Mouse (Mus musculus): ENCODE data around the gene Dqx1. TPM values are rescaled to one million over a fixed set of nuclear protein-coding genes. Genes with fewer than 3 reads are reported as not detected.
A peak's percentile ranks its signal among the peaks of the same experiment; 100 is the strongest.

The Dqx1 gene
- 2.5 and 6.8 TPM in 2 replicates for total RNA-seq (2015; ENCODE audit: low replicate concordance)
- total RNA-seq (2017; ENCODE audit: low replicate concordance): 3.7 and 3.9 TPM in 2 replicates

DNA sequence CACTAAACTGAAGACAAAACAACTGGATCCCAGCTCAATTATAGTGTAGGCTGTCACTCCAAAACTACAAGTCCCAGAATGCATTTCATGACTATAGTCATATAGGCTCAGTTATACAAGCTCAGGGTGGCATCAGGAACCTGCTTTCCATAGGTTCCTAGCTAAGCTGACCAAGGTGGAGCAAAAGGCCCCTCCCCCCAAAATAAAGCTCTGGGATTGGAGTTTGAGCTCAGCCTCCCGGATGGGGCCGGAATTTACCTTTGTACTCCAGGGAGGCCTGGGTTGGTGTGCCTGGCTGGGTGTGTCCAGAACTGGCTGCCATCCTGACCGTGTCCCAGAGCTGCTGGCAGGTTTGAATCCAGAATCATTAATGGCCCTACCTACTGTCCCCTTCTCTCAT is at the start of gene Dqx1:
TSS of gene Dqx1 (plus strand) at position 55 of the 400 bp plus-strand sequence.
- no peak for ATAC-seq (replicated peaks; ENCODE audit: low FRiP score, poor library complexity, severe bottlenecking)

DNA sequence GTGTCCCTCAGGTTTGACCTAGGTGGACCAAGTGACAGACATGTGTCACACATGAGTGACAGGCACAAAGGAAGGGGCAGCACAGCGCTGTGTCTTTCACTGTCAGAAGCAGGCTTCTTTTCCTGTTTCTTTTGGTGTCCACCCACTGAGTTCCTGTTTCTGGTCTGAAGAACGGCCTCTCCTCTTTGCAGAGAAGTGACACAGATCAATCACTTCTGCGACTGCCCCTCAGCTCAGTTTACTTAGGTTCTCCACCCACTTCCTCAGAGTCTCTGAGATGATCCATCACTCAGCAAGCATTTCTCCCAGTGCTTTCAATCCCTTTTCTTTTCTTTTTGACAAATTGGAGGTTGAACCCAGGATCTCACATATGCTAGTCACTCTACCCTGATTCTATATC is 49.0 kb upstream of the Dqx1 start:
- no peak for ATAC-seq (replicated peaks; ENCODE audit: low FRiP score, poor library complexity, severe bottlenecking)

DNA sequence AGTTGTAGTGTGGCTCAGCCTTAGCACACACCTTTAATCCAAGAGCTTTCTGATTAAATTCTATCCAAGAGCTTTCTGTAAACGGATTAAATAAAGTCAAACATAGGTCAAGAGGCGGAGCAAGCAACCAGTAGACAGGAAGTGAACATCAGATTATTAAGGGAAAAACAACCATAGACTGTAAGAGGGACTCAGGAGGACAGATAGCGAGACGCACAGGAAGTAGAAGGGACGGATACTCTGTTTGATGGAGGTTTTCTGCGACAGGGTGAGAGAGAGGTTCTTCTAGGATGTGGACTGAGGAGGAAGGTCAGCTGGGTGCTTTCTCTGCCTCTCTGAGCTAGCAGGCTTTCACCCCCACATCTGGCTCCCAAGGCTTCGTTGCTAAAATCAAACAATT is 47.6 kb upstream of the Dqx1 start:
- peak; percentile 31; the same call in 1 of the 2 replicates for ATAC-seq (replicated peaks; ENCODE audit: low FRiP score, poor library complexity, severe bottlenecking)

DNA sequence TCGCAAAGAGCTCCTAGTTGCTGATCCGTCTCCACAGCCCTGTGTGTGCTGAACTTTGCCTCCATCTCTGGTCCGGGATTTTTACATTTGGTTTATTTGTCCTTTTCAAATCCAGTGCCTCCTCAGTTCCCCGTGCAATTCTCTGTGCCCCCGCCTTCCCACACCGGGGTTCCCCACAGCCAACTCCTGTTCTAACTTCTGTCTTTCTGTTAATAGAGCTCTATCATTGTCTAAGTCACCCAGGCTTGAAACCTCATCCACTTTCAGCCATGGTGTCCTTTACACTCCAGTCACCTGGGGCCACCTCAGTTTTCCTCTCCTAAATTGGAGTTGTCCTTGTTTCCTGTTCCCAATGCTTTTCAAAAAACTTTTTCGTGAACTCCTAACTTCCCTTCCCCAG is 46.4 kb upstream of the Dqx1 start:
- ATAC-seq (replicated peaks; ENCODE audit: low FRiP score, poor library complexity, severe bottlenecking): no peak

DNA sequence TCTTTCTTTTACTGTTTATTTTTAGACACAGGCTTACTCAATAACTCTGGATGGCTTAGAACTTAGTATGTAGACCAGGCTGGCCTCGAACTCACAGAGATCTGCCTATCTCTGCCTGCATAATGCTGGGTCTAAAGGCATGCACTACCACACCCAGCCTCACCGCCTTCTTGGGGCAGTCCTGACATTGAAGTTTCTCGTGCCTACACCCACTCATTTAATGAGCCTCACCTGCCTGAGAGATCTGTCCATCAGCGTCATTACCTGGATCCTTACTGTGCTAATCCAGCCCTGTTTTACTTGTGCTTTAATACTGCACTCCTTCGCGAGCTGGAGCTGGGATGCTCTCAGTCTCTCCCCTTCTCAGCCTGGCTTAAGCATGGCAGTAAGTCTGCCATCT is 45.9 kb upstream of the Dqx1 start:
- ATAC-seq (replicated peaks; ENCODE audit: low FRiP score, poor library complexity, severe bottlenecking): no peak

DNA sequence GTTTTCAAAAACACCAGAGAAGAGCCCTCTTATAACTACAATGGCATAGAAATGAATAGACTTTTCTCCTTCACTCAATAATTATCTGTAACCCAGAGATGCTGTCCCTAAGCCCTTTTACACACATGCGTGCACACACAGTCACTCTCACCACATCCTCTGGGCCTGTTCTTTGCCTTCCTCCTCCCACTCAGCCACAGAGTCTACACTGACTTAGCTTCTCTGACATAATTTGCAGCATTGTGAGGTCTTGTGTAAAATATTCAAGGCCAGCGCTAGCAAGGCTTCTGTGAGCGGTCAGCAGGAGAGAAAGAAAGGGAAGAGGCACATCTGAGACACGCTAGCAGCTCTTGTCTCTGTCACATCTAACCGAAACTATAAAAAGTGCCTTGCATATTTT is 44.2 kb upstream of the Dqx1 start:
- no peak for ATAC-seq (replicated peaks; ENCODE audit: low FRiP score, poor library complexity, severe bottlenecking)

DNA sequence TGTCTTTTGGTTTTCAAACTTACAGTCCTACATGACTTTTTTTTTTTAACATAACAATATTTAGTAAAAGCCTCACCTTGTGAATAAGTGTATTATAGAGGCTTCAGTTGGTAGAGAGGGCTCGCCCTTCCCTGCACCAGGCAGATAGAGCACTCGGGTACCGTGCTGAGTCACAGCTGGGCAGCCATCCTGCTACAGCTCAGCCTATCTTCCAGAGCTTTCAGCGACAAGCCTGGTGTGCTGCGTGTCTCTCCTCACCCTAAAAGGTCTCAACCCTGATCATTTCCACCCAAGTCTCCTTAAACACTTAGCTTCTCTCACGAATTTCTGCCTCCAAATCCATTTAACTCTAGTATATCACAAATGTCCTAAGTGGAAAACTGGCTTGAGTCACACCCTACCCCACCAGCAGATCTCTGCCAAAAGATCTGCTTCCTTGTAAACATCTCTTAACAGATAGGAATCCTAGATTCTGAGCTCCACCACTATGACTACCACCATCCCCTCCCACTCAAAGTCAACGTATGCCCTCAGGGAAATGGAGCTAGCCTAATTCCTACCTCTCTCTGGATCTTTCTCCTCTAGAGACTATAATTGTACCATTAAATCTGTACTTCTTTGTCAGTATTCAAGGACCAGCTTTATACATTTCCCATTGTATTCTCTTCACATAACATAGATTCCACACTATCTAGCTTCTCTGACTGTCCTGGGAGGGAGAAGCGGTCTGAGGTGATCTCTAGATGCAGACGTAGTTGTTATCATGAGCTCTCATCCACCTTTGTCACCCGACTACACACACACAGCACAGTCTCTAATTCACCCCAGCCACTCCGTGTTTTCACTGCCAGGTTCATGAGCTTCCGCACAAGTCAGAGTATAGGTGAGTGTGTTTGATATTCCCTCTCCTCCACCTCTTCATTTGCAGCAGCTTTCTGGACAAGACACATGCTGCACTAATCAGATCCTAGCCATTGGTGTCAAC is 42.9 kb upstream of the Dqx1 start:
- ATAC-seq (replicated peaks; ENCODE audit: low FRiP score, poor library complexity, severe bottlenecking): peak; percentile 82

DNA sequence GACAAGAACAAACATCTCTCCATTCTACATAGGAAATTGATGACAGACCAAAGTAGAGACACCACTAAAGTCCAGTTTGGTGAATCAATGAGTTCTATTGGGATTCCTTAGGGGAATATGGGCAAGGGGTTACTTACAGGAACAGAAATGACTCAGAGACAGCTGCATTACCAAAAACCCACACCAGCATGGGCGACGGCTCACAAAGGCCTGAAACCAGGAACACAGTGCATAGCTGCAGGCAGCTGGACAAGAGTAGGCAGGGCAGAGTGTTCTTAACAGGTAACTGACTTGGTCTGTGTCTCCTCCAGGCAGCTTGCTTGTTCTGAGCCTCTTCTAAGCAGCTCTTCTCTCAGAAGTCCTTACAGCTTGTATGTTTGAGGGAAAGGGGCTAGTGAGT is 41.9 kb upstream of the Dqx1 start:
- ATAC-seq (replicated peaks; ENCODE audit: low FRiP score, poor library complexity, severe bottlenecking): no peak

DNA sequence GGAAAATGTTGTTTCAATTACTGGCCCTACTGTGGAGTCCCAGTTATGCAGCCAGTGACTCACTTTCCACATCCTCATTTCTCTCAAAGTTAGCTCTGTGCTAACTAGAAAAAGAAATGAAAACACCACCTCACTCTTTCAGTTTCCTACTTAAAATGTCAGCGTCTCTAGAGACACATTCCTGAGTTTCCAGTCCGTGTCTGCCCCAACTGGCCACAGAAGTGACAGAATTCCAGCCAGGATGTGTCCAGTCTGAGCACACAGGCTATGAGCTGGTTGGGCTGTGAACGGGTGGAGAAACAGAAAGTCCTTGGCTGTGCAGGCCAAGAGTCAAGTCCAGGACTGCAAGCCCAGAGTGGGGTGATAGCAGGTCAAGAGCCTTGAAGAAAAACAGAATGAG is 40.5 kb upstream of the Dqx1 start:
- ATAC-seq (replicated peaks; ENCODE audit: low FRiP score, poor library complexity, severe bottlenecking): no peak

DNA sequence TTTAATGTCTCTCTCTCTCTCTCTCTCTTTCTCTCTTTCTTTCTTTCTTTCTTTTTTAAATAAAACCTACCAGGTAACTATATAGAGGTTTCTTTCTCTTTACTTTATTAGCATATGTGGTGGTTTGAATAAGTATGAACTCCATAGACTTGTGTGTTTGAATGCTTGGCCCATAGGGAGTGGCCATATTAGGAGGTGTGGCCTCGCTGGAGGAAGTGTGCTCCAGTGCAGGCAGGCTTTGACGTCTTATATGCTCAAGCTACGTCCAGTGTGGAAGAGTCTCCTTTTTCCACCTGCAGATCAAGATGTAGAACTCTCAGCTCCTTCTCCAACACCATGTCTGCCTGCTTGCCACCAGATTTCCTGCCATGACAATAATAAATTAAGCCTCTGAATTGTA is 38.6 kb upstream of the Dqx1 start:
- no peak for ATAC-seq (replicated peaks; ENCODE audit: low FRiP score, poor library complexity, severe bottlenecking)

DNA sequence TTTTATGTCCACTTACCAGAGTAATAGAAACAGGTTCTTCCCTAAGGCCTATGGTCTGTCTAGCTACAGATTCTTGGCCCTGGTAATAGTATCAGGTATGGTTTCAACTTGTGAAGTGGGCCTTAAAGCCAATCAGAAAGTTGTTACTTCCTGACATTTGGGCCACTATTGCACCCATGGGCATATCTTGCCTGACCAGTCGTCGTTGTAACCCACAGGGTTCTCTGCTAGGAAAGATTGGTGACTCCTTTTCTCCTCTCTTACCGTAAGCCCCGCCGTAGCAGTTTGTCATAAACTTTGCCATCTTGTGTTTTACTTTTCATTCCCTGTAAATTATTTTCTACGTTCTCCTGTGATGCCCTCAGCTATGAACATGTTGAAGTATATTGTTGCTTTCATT is 37.5 kb upstream of the Dqx1 start:
- ATAC-seq (replicated peaks; ENCODE audit: low FRiP score, poor library complexity, severe bottlenecking): peak; percentile 64

DNA sequence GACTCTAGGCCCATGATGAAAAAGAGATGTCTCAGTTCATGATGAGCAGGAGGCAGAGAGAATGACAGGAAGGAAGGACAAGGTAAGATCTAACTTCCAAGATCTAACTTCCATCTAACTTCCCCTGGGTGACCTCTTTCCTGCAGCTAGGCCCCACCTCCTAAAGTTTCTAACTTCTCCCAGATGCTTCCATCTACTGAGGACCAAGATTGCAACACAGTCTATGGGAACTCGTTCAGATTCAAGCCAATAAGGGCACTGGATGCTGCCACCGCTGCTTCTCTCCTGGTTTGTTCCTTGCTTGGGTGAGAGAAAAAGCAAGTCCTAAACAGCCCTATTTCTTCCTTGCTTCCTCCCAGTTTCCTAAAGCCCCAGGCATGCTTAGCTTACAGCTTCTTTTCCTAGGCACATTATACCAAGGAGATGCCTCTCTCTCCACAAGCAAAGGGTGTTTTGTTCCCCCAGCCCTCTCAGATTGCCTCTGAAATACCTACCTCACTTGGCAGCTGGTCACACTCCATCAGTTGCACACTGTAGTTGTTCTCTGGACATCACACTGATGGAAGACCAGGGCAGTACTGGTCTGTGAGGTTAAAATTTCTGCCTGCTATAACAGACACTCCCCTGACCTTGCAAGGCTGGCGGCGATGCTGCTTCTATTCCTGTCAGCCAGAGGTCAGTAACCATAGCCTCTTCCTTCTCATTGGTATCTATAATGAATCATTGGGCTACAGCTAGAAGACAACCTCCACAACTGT is 36.6 kb upstream of the Dqx1 start:
- ATAC-seq (replicated peaks; ENCODE audit: low FRiP score, poor library complexity, severe bottlenecking): no peak

DNA sequence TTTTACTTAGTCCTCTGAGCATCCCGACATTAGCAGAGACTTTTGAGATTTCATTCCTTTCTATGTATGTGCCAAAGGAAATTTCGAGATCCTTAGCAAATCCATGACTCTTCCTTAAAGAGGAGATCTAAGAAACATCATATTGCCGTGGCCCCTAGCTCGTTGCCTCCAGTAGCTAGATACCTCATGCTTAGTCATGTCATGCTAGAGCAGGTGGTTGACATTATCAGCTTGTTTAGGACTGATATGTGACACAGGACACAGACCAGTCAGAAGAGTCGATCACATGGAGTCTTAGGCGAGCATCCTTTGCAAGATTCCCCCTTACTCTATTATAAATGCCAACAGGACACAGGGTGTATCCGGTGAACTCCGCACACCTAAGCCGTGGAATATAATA is 34.6 kb upstream of the Dqx1 start:
- ATAC-seq (replicated peaks; ENCODE audit: low FRiP score, poor library complexity, severe bottlenecking): peak; percentile 53; the same call in 1 of the 2 replicates

DNA sequence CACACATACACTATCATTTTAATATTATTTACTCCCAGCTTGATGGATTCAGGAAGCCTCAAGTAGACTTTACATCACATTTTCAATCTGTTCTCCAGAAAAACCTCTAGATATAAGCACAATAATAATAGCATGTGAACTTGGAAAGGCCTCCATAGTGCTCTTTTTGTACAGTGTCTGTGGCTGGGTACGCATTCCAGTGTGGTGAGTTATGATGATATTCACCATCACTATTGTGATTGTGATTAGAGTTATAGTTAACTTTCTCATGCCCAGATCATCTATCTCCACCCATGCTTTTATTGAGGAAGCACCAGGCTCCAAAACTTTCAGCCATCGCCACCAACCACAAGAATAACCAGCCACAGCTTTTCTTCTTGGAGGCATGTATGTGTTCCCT is 33.9 kb upstream of the Dqx1 start:
- no peak for ATAC-seq (replicated peaks; ENCODE audit: low FRiP score, poor library complexity, severe bottlenecking)

DNA sequence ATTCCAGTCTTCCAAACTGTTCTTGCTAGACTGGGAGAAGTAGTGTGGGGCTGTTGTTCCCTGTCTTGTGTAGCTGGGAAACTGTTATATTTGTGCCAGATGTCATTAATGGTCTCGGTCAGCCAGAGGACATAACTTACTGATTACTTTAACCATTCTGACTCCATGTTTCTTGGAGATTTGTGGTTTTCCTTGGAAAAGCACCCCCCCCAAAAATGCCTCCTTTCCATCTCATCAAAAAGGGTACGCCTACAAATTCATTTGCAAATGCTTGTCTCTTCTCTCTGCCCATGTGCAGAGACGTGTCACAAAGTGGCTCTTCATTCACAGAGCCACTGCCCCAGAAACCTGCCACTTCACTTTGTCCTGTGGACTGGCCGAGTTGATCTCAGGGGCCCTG is 33.2 kb upstream of the Dqx1 start:
- no peak for ATAC-seq (replicated peaks; ENCODE audit: low FRiP score, poor library complexity, severe bottlenecking)

DNA sequence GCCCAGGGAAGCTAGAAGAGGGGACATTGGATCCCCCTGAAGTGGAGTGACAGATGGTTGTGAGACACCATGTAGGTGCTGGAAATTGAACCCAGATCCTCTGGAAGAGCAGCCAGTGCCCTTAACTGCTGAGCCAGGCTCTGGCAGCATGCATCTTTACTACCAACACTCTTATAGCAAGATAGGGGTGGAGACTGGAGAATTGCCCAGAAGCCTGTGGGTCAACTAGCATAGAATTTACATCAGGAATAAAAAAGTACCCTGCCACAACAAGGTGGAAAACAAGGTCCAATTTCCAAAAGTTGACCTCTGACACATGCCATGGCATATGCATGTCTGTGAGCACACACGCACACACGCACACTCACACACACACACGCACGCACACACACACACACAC is 32.4 kb upstream of the Dqx1 start:
- ATAC-seq (replicated peaks; ENCODE audit: low FRiP score, poor library complexity, severe bottlenecking): no peak

DNA sequence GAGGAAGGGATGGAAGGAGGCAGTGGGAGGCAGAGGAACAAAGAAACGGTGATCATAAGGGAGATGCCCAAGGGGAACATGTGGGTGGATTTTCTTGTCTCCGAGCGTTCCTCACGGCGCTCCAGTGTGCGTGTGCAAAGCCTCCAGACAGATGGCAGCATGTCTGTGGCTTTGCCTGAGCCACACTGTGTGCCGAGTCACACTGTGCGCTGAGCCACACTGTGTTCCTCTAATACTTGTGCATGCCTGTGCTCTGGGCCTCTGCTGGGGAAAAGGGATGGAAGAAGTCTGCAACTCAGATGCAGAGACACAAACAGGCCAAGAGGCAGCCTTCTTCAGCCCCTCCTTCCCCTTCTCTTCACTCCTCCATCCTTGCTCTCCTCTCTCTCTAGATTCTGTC is 30.4 kb upstream of the Dqx1 start:
- no peak for ATAC-seq (replicated peaks; ENCODE audit: low FRiP score, poor library complexity, severe bottlenecking)

DNA sequence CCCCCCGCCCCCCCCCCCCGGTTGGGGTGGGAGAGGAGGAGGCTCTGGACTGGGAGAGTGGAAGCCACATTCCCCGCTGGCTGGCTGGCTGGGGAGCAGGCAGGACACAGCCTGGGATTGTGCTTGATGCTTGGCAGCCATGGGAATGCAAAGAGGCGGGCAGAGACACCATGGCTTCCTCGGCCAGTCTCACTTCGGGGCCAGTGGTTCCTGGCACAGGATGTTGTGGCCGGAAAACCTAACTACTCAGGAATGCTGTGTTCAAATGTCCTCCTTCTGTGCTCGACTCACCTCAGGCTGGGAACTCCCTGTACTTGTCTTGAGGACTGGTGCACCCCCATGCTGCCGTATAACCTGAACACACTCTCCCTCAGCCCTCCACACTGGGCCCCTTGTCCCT is 29.9 kb upstream of the Dqx1 start:
- ATAC-seq (replicated peaks; ENCODE audit: low FRiP score, poor library complexity, severe bottlenecking): no peak

DNA sequence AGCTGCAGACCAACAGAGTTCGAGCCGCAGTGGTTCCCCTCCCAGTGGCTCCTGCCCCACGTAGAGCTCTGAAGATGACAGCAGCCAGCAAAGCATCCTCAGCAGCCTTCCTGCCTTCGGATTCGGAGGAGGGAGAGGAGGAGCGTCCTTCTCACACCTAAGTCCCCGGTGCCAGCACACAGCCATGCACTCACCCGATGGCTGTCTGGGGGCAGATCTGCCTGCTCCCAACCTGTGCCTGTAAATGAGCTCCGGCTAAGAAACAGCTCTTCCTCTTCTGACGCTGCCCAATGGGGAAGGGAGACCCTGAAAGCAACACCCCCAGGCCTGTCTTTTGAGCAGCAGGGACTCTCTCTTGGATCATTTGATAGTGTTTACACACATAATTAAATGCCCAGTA is 27.9 kb upstream of the Dqx1 start:
- no peak for ATAC-seq (replicated peaks; ENCODE audit: low FRiP score, poor library complexity, severe bottlenecking)

DNA sequence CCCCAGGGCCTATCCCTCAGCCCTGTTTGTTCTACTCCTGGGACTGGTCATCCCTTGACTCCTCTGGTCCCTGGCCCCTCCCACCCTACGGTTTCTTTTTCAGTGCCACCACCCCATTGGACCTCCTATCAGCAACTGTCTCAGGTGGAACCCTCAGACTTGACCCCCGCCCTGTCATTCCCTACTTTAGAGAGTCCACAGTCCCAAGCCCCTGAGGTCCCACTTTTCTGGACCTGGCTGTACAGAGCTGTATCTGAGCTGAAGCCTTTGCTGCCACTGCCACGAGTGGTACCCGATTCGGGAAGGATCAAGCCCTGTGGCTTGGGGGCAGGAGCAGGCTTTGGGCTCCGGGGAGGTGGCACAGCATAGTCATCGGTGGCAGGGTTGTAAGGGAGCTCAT is 26.5 kb upstream of the Dqx1 start:
- no peak for ATAC-seq (replicated peaks; ENCODE audit: low FRiP score, poor library complexity, severe bottlenecking)
